Mouse (Mus musculus) testis, adult 2 months (tissue): ENCODE measurements around the gene Sf3b6.

ENCODE experiments used
- CTCF ChIP-seq: fragments of 200-500 bp; IDR thresholded peaks from 2 replicates; pipeline ENCODE4 v1.5.1; 2012; ENCODE audit warnings: low read depth, mild to moderate bottlenecking, inconsistent platforms, low read length, moderate library complexity; ENCODE audit not compliant: control insufficient read depth, insufficient read depth, insufficient replicate concordance
- POLR2A ChIP-seq: fragments of 200-500 bp; IDR thresholded peaks from 2 replicates; pipeline ENCODE4 v1.6.1; 2012; ENCODE audit warnings: low read depth, mild to moderate bottlenecking, inconsistent platforms, low read length, moderate library complexity; ENCODE audit not compliant: control insufficient read depth

- TF ChIP-seq CTCF = no peak
- TF ChIP-seq POLR2A = no peak
These were observed 38.8 kb downstream of the Sf3b6 start for GRCm38 (mm10) chr12:4856160-4856559.
